Comparison of ENCODE assay signal across 12 mouse cellular contexts in genomic region chr9:41302809-41303493, GRCm38 (mm10).
DNase-seq lines count a peak whose midpoint lies in the region; ATAC-seq and TF ChIP-seq lines count a peak whose summit lies in the region.
"Had no signal": no experiment of that assay in that cellular context is flagged by ENCODE, and none has a peak within 500 bp of the region (broad histone marks: within the 10 kb centered on the region; RNA-seq: fewer than 3 reads in every experiment).

No protein-coding gene starts in this region.

- peak; percentile 88 for ATAC-seq in hindbrain, embryonic 12.5 days (ENCODE audit: low FRiP score)
- peak; percentile 65 for ATAC-seq in midbrain, postnatal 0 days (ENCODE audit: low FRiP score)
- ATAC-seq: Patski had no signal

- no peaks in the 10 kb centered on the region for H3K27me3 ChIP-seq in hindbrain, embryonic 12.5 days
- no peaks in the 10 kb centered on the region for H3K27me3 ChIP-seq in midbrain, postnatal 0 days (ENCODE audit: insufficient read depth, low read length)
- H3K27me3 ChIP-seq: Patski had no signal

- no peak overlapping the region for H3K4me3 ChIP-seq in hindbrain, embryonic 12.5 days
- H3K4me3 ChIP-seq in midbrain, postnatal 0 days (ENCODE audit: low read depth, low read length), result no peak overlapping the region
- H3K4me3 ChIP-seq: gastrocnemius, adult 2 months; liver, embryonic 15.5 days; myocyte had no signal

- peak overlapping the region; percentile 34 for H3K4me2 ChIP-seq in hindbrain, embryonic 12.5 days (replicated peaks)
- 0 out of 2 replicates have a peak overlapping the region, but pooled peaks have one; percentile 3 for H3K4me2 ChIP-seq in midbrain, postnatal 0 days (ENCODE audit: low read depth, low read length, poor library complexity, severe bottlenecking)
- H3K4me2 ChIP-seq: liver, embryonic 15.5 days had no signal

- DNase-seq in adrenal gland, postnatal 14 days, result peak; percentile 23
- DNase-seq in adrenal gland, adult 18-20 months (ENCODE audit: low spot score in 2 of 2), result no peak
- peak; percentile 79 for DNase-seq in embryo, embryonic 11 days
- DNase-seq in midbrain, postnatal 0 days (ENCODE audit: low spot score), result peak; percentile 89
- DNase-seq in heart, postnatal 10 days, result no peak
- no peak for DNase-seq in urinary bladder, postnatal 25 days (ENCODE audit: low spot score)
- DNase-seq in left cerebral cortex, adult 18-20 months (ENCODE audit: low spot score in 2 of 2), result no peak
- DNase-seq: gastrocnemius, adult 2 months had no signal

- no peak overlapping the region for H3K9ac ChIP-seq in hindbrain, embryonic 12.5 days
- H3K9ac ChIP-seq in midbrain, postnatal 0 days (replicated peaks; ENCODE audit: low read length, poor library complexity, severe bottlenecking), result no peak overlapping the region
- H3K9ac ChIP-seq: liver, embryonic 15.5 days had no signal

- no peaks in the 10 kb centered on the region for H3K9me3 ChIP-seq in hindbrain, embryonic 12.5 days (replicated peaks)
- no peaks in the 10 kb centered on the region for H3K9me3 ChIP-seq in midbrain, postnatal 0 days (ENCODE audit: low read length)
- H3K9me3 ChIP-seq: liver, embryonic 15.5 days had no signal

- WGBS in hindbrain, embryonic 12.5 days, result 33% methylated on average over 8 of the region's 8 CpGs
- WGBS in midbrain, postnatal 0 days, result 25% methylated on average over 8 of the region's 8 CpGs

- H3K27ac ChIP-seq in hindbrain, embryonic 12.5 days, result peak overlapping the region; percentile 73
- H3K27ac ChIP-seq in midbrain, postnatal 0 days (ENCODE audit: low read depth, low read length), result peak overlapping the region; percentile 26; the same call in 1 of the 2 replicates
- H3K27ac ChIP-seq: gastrocnemius, adult 2 months; liver, embryonic 15.5 days had no signal

- no peaks in the 10 kb centered on the region for H3K36me3 ChIP-seq in hindbrain, embryonic 12.5 days
- H3K36me3 ChIP-seq in midbrain, postnatal 0 days (ENCODE audit: insufficient read depth, low read length), result no peaks in the 10 kb centered on the region
- H3K36me3 ChIP-seq: liver, embryonic 15.5 days had no signal

- TF ChIP-seq CTCF in midbrain, postnatal 0 days (IDR thresholded peaks at IDR 0.05), result no peak

- peaks cover 24% of the 10 kb centered on the region for H3K4me1 ChIP-seq in hindbrain, embryonic 12.5 days
- peaks cover 8% of the 10 kb centered on the region; the same call in 1 of the 2 replicates for H3K4me1 ChIP-seq in midbrain, postnatal 0 days (ENCODE audit: insufficient read depth, low read length)
- H3K4me1 ChIP-seq: liver, embryonic 15.5 days had no signal

- intact Hi-C loops in heart, postnatal 10 days (cut with DNase I), result no loop called here

Comparison
In these comparisons a context has a peak if more than half of its experiments do, and no peak if none do; other contexts are left out.
1. DNase-seq: peak in adrenal gland, postnatal 14 days (single experiment), embryo, embryonic 11 days (single experiment) and midbrain, postnatal 0 days (single experiment); none in adrenal gland, adult 18-20 months (0 of 2), heart, postnatal 10 days (0 of 2), urinary bladder, postnatal 25 days (single experiment) and left cerebral cortex, adult 18-20 months (0 of 2).